Mouse (Mus musculus) skeletal muscle tissue, postnatal 0 days (tissue): Measurements from ENCODE around the gene Cpsf4. TPM values are rescaled to one million over a fixed set of nuclear protein-coding genes. Genes with fewer than 3 reads are reported as not detected.

Source experiments
- polyA plus RNA-seq: library from polyadenylated mRNA; unstranded; fragments of >200 nt; fragmentation: Nextera tagmentation; extraction: Ambion mirVana; gene quantifications from 2 replicates; pipeline ENCODE4 v1.2.1, GENCODE M21; 2015

Gene Cpsf4
- polyA plus RNA-seq, result 15.7 and 18.7 TPM in 2 replicates

GRCm38 (mm10) chr5:145166536-145167305 is at the start of gene Cpsf4, which contains the start of gene Ptcd1:
Gene Cpsf4, plus strand, starts transcription at chr5:145167213.
Gene Ptcd1, minus strand, starts transcription at chr5:145167108.

GRCm38 (mm10) chr5:145139571-145140519 is 27.2 kb upstream of the Cpsf4 start, which contains the start of the genes Pdap1 and Bud31:
Gene Pdap1, minus strand, starts transcription at chr5:145140238.
Gene Bud31, plus strand, starts transcription at chr5:145140362.

GRCm38 (mm10) chr5:145191962-145192361 is 24.9 kb downstream of the Cpsf4 start, which contains the start of gene Atp5j2:
Gene Atp5j2, minus strand, starts transcription at chr5:145192062.

GRCm38 (mm10) chr5:145201321-145201991 is 34.4 kb downstream of the Cpsf4 start, which contains the start of gene Zkscan14:
Gene Zkscan14, minus strand, starts transcription at chr5:145201868.

GRCm38 (mm10) chr5:145203936-145204691 is 37.1 kb downstream of the Cpsf4 start, which contains the start of gene Zkscan5:
Gene Zkscan5, plus strand, starts transcription at chr5:145204562.

GRCm38 (mm10) chr5:145231367-145231871 is 64.4 kb downstream of the Cpsf4 start, which contains the start of gene Zfp655:
Gene Zfp655, plus strand, starts transcription at chr5:145231715.

Other genes with a start within 250 kb of the Cpsf4 start
- 6.9 and 7.4 TPM in 2 replicates for gene Smurf1, start 201.4 kb upstream of the Cpsf4 start, polyA plus RNA-seq
- gene Gm4871, start 134.5 kb upstream of the Cpsf4 start, polyA plus RNA-seq, result not detected in 2 replicates
- gene 1700018F24Rik, start 124.2 kb upstream of the Cpsf4 start, polyA plus RNA-seq, result not detected in 2 replicates
- gene Arpc1a, start 83.4 kb upstream of the Cpsf4 start, polyA plus RNA-seq, result 64.8 and 78.1 TPM in 2 replicates
- not detected in 2 replicates for gene Kpna7, start 83.2 kb upstream of the Cpsf4 start, polyA plus RNA-seq
- 178 and 280 TPM in 2 replicates for gene Arpc1b, start 53.0 kb upstream of the Cpsf4 start, polyA plus RNA-seq
- 51.6 and 70.3 TPM in 2 replicates for gene Pdap1, start 27.0 kb upstream of the Cpsf4 start, polyA plus RNA-seq
- 102 and 124 TPM in 2 replicates for gene Bud31, start 26.9 kb upstream of the Cpsf4 start, polyA plus RNA-seq
- gene Ptcd1, start 105 bp upstream of the Cpsf4 start, polyA plus RNA-seq, result 10.5 and 10.8 TPM in 2 replicates
- gene Atp5j2, start 24.8 kb downstream of the Cpsf4 start, polyA plus RNA-seq, result 894 and 985 TPM in 2 replicates
- 7.4 and 7.9 TPM in 2 replicates for gene Zkscan14, start 34.7 kb downstream of the Cpsf4 start, polyA plus RNA-seq
- 7.2 and 7.7 TPM in 2 replicates for gene Zkscan5, start 37.3 kb downstream of the Cpsf4 start, polyA plus RNA-seq
- 29.5 and 34.5 TPM in 2 replicates for gene Zfp655, start 64.5 kb downstream of the Cpsf4 start, polyA plus RNA-seq
- 0.33 and 0.44 TPM in 2 replicates for gene Zscan25, start 113.3 kb downstream of the Cpsf4 start, polyA plus RNA-seq
- gene Cyp3a57, start 178.1 kb downstream of the Cpsf4 start, polyA plus RNA-seq, result not detected in 2 replicates